Mouse (Mus musculus): ENCODE measurements around the gene Ccnb1ip1.

Ccnb1ip1 gene

GRCm38 (mm10) chr14:50784391-50785250, 22.9 kb downstream of the Ccnb1ip1 start:
- no peak for DNase-seq (ENCODE audit: extremely low read depth, insufficient read length, low spot score)

GRCm38 (mm10) chr14:50782166-50782565, 25.4 kb downstream of the Ccnb1ip1 start:
- DNase-seq (ENCODE audit: extremely low read depth, insufficient read length, low spot score): no peak

DNA sequence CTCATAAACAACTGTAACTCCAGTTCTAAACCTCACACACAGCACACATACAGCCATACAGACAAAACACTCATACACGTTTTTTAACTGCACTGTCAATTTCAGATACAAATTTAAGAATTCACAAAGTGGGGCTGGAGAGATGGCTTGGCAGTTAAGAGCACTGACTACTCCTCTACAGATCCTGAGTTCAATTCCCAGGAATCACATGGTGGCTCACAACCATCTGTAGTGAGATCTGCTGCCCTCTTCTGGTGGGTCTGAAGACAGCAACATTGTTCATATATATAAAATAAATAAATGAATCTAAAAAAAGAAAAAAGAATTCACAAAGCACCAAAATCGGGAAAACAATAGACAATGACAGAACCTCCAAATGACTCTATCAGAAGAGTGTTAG, 36.2 kb downstream of the Ccnb1ip1 start:
- no peak for DNase-seq (ENCODE audit: extremely low read depth, insufficient read length, low spot score)

- DNase-seq (ENCODE audit: extremely low read depth, insufficient read length, low spot score): no peak
Observed at GRCm38 (mm10) chr14:50765736-50766135, 41.8 kb downstream of the Ccnb1ip1 start.

- no peak for DNase-seq (ENCODE audit: extremely low read depth, insufficient read length, low spot score)
Observed at GRCm38 (mm10) chr14:50758416-50759085, 49.0 kb downstream of the Ccnb1ip1 start.

DNA sequence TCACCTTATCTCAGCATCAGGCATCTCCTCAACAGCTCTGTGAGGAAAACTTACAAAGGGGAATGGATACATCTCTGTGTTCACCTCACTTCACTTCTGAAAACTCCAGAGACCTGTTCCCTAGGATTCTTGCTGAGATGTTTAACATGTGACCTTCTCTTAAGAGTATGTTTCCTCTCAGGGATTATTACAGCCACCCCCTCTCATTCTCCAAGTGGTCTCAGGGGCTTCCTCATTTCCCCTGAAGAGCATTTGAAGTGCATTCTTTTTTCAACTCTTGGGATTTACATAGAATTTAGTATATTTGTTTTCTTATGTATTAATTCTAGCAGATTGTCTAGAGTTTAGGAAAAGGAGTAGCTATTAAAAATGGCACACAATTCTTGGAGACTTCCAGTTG, 62.5 kb downstream of the Ccnb1ip1 start, which contains the start of gene Olfr749:
Gene Olfr749, minus strand, starts transcription at position 101 of the 400 bp plus-strand sequence.
- DNase-seq (ENCODE audit: extremely low read depth, insufficient read length, low spot score): no peak

DNA sequence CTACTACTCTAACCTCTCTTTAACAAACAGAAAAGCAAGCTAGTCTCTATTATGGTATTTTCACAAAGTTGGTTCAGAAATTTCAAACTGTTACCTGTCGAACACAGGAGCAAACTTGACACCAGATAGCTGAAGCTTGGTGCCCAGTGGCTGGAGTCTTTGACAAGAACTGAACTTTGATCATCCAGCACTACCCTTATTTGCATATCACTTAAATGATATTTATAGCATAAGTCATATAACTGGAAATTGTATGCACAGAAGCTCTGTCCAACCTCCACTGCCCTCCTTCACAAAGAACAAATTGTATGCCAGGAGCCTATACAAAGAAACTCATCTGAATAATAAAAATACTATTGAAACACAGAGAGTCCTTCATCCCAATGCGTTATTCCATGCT, 65.9 kb downstream of the Ccnb1ip1 start:
- no peak for DNase-seq (ENCODE audit: extremely low read depth, insufficient read length, low spot score)

GRCm38 (mm10) chr14:50740334-50740733, 67.2 kb downstream of the Ccnb1ip1 start:
- DNase-seq (ENCODE audit: extremely low read depth, insufficient read length, low spot score): no peak
